Mouse (Mus musculus): Measurements from ENCODE around the gene Wipf1. TPM values are rescaled to one million over a fixed set of nuclear protein-coding genes. Genes with fewer than 3 reads are reported as not detected.
"Not testable (repeated sequence)": the region's sequence is repeated elsewhere in the genome, so short reads cannot be mapped to it uniquely, and the experiment has no call there.

Gene Wipf1
- total and polyA plus RNA-seq, 2 experiments from 2014 or later, result 1.8 to 2.4 TPM

GRCm38 (mm10) chr2:73510025-73510288, 19.6 kb downstream of the Wipf1 start:
- Histone ChIP-seq H3K27me3 (ENCODE audit: insufficient read depth, low read length) (no peaks in the 10 kb centered on the region), H3K4me3 (ENCODE audit: low read depth, low read length) (no peak overlapping the region), H3K36me3 (ENCODE audit: insufficient read depth, low read length) (no peaks in the 10 kb centered on the region), H3K27ac (ENCODE audit: low read depth, low read length) (no peak overlapping the region), H3K4me1 (ENCODE audit: insufficient read depth, low read length) (no peaks in the 10 kb centered on the region), H3K9ac (replicated peaks; ENCODE audit: low read length, poor library complexity, severe bottlenecking) (no peak overlapping the region), H3K9me3 (ENCODE audit: low read length) (no peaks in the 10 kb centered on the region), H3K4me2 (ENCODE audit: low read depth, low read length, poor library complexity, severe bottlenecking) (no peak overlapping the region)
- no peak for TF ChIP-seq CTCF (IDR thresholded peaks at IDR 0.05)
- ATAC-seq (ENCODE audit: low FRiP score) (no peak), DNase-seq (ENCODE audit: low spot score) (no peak)
- WGBS, result 74% methylated on average over 3 of the region's 3 CpGs

DNA sequence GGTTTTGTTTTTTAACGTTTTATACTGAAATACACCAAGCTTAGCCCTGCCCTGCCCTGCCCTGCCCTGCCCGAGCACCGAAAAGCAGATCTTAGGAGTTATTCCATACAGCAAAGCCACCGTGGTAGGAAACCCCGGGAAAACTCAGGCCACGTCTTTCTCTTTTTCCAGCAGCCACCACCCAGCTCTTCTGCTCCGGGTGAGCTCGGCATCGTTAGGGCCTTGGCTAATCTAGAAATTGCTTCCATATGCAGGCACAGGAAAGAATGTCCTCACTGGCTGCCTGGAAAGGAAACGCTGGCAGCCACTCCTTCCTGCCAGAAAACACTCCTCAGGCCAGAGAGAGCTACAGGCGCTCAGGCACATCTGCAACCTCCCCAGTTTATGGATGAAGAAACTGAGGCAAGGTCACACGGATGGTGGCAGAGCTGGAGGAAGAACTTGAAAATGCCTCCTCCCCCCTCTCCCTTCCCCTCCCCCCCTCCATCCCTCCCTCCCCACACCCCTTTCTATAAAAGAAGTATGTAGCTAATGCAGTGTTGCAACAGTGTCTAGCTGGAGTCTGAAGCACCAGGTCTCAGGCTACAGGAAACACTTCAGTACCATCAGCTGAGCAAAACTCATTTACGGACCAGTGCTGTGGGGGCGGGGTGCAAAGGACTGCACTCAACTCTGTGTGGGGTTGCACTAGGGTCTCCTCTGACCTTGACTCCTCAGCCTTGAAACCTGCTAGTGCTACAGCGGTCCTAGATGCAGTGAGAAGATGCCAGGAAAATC, 20.1 kb downstream of the Wipf1 start:
- WGBS, result 78% methylated on average over 15 of the region's 15 CpGs
- no peak for TF ChIP-seq CTCF (IDR thresholded peaks at IDR 0.05)
- ATAC-seq (ENCODE audit: low FRiP score), result no peak
- Histone ChIP-seq H3K36me3 (ENCODE audit: insufficient read depth, low read length) (no peaks in the 10 kb centered on the region), H3K9me3 (ENCODE audit: low read length) (no peaks in the 10 kb centered on the region), H3K9ac (replicated peaks; ENCODE audit: low read length, poor library complexity, severe bottlenecking) (no peak overlapping the region), H3K4me1 (ENCODE audit: insufficient read depth, low read length) (no peaks in the 10 kb centered on the region), H3K4me2 (ENCODE audit: low read depth, low read length, poor library complexity, severe bottlenecking) (no peak overlapping the region), H3K27ac (ENCODE audit: low read depth, low read length) (no peak overlapping the region), H3K4me3 (ENCODE audit: low read depth, low read length) (no peak overlapping the region), H3K27me3 (ENCODE audit: insufficient read depth, low read length) (no peaks in the 10 kb centered on the region)
- no peak for DNase-seq (ENCODE audit: low spot score)

DNA sequence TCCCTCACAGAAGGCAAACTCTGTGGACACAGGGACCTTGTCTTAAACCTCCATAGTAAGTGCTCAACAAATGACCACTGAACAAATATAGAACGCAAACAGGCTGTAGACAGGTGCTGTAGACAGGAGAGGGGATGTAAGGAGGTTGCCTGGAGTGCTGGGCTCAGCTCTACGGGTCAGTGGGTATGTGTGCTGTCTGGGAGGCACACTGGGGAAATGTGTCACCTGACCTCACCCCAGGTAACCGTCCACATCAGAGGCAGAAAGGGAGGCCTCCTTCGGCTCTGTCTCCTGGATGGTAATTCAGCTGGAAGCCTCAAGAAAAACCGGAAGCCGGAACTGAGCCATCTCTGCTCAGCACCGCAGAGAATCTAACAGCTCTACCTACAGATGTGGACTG, 21.6 kb downstream of the Wipf1 start:
- DNase-seq (ENCODE audit: low spot score) (no peak), ATAC-seq (ENCODE audit: low FRiP score) (no peak)
- Histone ChIP-seq H3K9ac (replicated peaks; ENCODE audit: low read length, poor library complexity, severe bottlenecking) (no peak overlapping the region), H3K4me2 (ENCODE audit: low read depth, low read length, poor library complexity, severe bottlenecking) (no peak overlapping the region), H3K36me3 (ENCODE audit: insufficient read depth, low read length) (no peaks in the 10 kb centered on the region), H3K4me1 (ENCODE audit: insufficient read depth, low read length) (no peaks in the 10 kb centered on the region), H3K4me3 (ENCODE audit: low read depth, low read length) (no peak overlapping the region), H3K27me3 (ENCODE audit: insufficient read depth, low read length) (no peaks in the 10 kb centered on the region), H3K9me3 (ENCODE audit: low read length) (no peaks in the 10 kb centered on the region), H3K27ac (ENCODE audit: low read depth, low read length) (no peak overlapping the region)
- 72% methylated on average over 7 of the region's 7 CpGs for whole genome bisulfite sequencing
- TF ChIP-seq CTCF (IDR thresholded peaks at IDR 0.05), result no peak

DNA sequence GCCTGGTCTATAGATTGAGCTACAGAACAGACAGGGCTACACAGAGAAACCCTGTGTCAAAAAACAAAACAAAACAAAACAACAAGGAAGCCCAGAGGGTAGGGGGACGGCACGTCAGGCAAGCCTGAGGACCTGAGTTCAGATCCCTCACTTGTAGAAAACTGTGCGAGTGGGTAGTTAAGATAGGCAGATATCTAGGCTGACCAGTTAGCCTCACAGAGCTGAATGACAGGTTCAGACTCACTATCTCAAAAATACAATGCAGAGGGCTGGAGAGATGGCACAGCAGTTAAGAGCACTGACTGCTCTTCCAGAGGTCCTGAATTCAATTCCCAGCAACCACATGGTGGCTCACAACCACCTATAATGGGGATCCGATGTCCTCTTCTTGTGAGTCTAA, 23.2 kb downstream of the Wipf1 start:
- ATAC-seq (ENCODE audit: low FRiP score); H3K9me3 ChIP-seq (ENCODE audit: low read length); H3K4me2 ChIP-seq (ENCODE audit: low read depth, low read length, poor library complexity, severe bottlenecking); H3K4me1 ChIP-seq (ENCODE audit: insufficient read depth, low read length); H3K27me3 ChIP-seq (ENCODE audit: insufficient read depth, low read length); H3K4me3 ChIP-seq (ENCODE audit: low read depth, low read length); DNase-seq (ENCODE audit: low spot score); H3K9ac ChIP-seq (replicated peaks; ENCODE audit: low read length, poor library complexity, severe bottlenecking); H3K36me3 ChIP-seq (ENCODE audit: insufficient read depth, low read length); H3K27ac ChIP-seq (ENCODE audit: low read depth, low read length): not testable (repeated sequence)
- WGBS, result 97% methylated on average over 4 of the region's 4 CpGs

DNA sequence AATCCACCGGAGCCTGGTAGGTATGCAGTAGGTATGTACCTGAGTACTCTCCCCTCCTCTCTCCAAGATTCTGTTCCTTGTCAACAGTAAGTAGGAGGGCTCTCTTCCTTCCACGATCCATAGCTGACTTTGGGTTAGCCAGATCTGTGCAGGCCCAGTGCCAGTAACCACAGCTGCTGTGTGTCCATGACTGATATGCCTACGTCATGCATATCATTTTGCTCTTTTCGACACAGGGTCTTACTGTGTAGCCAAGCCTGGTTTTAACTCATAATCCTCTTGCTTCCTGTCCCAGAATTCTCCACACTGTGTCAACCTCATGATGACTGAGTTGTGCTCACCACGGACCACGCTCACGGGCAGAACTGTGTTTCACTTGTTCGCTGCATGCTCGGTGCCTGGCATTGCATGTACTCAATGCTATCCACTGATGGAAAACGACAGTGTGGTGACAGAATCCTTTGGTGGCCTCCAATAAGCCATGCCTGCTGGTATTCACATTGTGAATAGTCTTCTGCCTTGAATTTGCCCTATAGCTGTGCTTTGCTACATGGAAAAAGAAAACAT, 26.6 kb downstream of the Wipf1 start:
- H3K4me1 ChIP-seq (ENCODE audit: insufficient read depth, low read length), result no peaks in the 10 kb centered on the region
- ATAC-seq (ENCODE audit: low FRiP score) (no peak), DNase-seq (ENCODE audit: low spot score) (no peak)
- H3K27ac ChIP-seq (ENCODE audit: low read depth, low read length), result no peak overlapping the region
- no peak for TF ChIP-seq CTCF (IDR thresholded peaks at IDR 0.05)
- no peaks in the 10 kb centered on the region for H3K9me3 ChIP-seq (ENCODE audit: low read length)
- H3K4me3 ChIP-seq (ENCODE audit: low read depth, low read length), result no peak overlapping the region
- no peaks in the 10 kb centered on the region for H3K36me3 ChIP-seq (ENCODE audit: insufficient read depth, low read length)
- 85% methylated on average over 10 of the region's 10 CpGs for WGBS
- H3K4me2 ChIP-seq (ENCODE audit: low read depth, low read length, poor library complexity, severe bottlenecking), result no peak overlapping the region
- H3K9ac ChIP-seq (replicated peaks; ENCODE audit: low read length, poor library complexity, severe bottlenecking), result no peak overlapping the region
- H3K27me3 ChIP-seq (ENCODE audit: insufficient read depth, low read length), result no peaks in the 10 kb centered on the region

DNA sequence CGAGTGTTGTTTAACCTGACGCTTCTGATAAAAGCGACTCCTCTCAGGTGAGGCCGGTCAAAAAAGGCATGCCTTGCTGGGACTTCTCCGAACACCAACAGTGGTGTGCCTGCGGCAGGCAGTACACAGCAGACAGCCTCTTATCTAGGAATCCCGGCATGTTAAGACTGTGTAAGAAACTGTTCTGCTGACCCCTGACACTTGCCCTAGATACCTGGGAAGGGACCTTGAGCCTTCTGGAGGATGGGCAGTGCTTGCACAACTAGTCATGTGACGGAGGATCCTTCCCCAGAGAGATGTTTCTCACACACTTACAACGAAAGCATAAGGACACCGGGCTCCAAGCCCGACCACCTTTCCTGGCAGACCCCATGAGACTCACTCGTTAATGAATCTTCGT, 28.7 kb downstream of the Wipf1 start:
- Histone ChIP-seq H3K27ac (ENCODE audit: low read depth, low read length) (no peak overlapping the region), H3K4me1 (ENCODE audit: insufficient read depth, low read length) (no peaks in the 10 kb centered on the region), H3K9ac (replicated peaks; ENCODE audit: low read length, poor library complexity, severe bottlenecking) (no peak overlapping the region), H3K4me3 (ENCODE audit: low read depth, low read length) (no peak overlapping the region), H3K9me3 (ENCODE audit: low read length) (no peaks in the 10 kb centered on the region), H3K36me3 (ENCODE audit: insufficient read depth, low read length) (no peaks in the 10 kb centered on the region), H3K27me3 (ENCODE audit: insufficient read depth, low read length) (no peaks in the 10 kb centered on the region), H3K4me2 (ENCODE audit: low read depth, low read length, poor library complexity, severe bottlenecking) (no peak overlapping the region)
- WGBS, result 81% methylated on average over 13 of the region's 13 CpGs
- DNase-seq (ENCODE audit: low spot score) (no peak), ATAC-seq (ENCODE audit: low FRiP score) (no peak)
- TF ChIP-seq CTCF (IDR thresholded peaks at IDR 0.05), result no peak
